Mouse (Mus musculus) myocyte (in vitro differentiated cells): Measurements from ENCODE around the gene Zfp607b. TPM values are rescaled to one million over a fixed set of nuclear protein-coding genes. Genes with fewer than 3 reads are reported as not detected.

ENCODE experiments used
- polyA plus RNA-seq: library from polyadenylated mRNA; unstranded; fragments of >200 nt; fragmentation: generic; extraction: Trizol; gene quantifications from one replicate; pipeline ENCODE4 v1.2.1, GENCODE M21; 2012; ENCODE audit warnings: missing spikeins

Zfp607b gene
- polyA plus RNA-seq, 1 experiment: 1.7 TPM

Other genes with a start within 250 kb of the Zfp607b start
- 0.17 TPM for gene Sptbn4, start 241.7 kb upstream of the Zfp607b start, polyA plus RNA-seq
- gene Blvrb, start 241.4 kb upstream of the Zfp607b start, polyA plus RNA-seq: 58.4 TPM
- gene Sertad3, start 215.6 kb upstream of the Zfp607b start, polyA plus RNA-seq: 15.5 TPM
- gene Sertad1, start 202.4 kb upstream of the Zfp607b start, polyA plus RNA-seq: 44.6 TPM
- 4.2 TPM for gene Prx, start 190.0 kb upstream of the Zfp607b start, polyA plus RNA-seq
- gene Hipk4, start 166.1 kb upstream of the Zfp607b start, polyA plus RNA-seq: 0.98 TPM
- 132 TPM for gene Pld3, start 136.1 kb upstream of the Zfp607b start, polyA plus RNA-seq
- 35.5 TPM for gene 2310022A10Rik, start 136.1 kb upstream of the Zfp607b start, polyA plus RNA-seq
- 343 TPM for gene Akt2, start 97.8 kb upstream of the Zfp607b start, polyA plus RNA-seq
- 0.20 TPM for gene Ttc9b, start 35.4 kb upstream of the Zfp607b start, polyA plus RNA-seq
- gene Map3k10, start 14.7 kb upstream of the Zfp607b start, polyA plus RNA-seq: 39.4 TPM
- gene Zfp60, start 42.0 kb downstream of the Zfp607b start, polyA plus RNA-seq: 2.0 TPM
- 0.80 TPM for gene Zfp626, start 117.9 kb downstream of the Zfp607b start, polyA plus RNA-seq
- gene Zfp59, start 149.3 kb downstream of the Zfp607b start, polyA plus RNA-seq: 1.2 TPM
- 0.65 TPM for gene Zfp607a, start 168.2 kb downstream of the Zfp607b start, polyA plus RNA-seq
- 2.5 TPM for gene Zfp974, start 240.1 kb downstream of the Zfp607b start, polyA plus RNA-seq